Mouse (Mus musculus): ENCODE results near the gene Lrrc3b.

Lrrc3b gene

GRCm38 (mm10) chr14:15330155-15330554 is 108.6 kb downstream of the Lrrc3b start:
- DNase-seq (ENCODE audit: low spot score), result no peak

GRCm38 (mm10) chr14:15325872-15326271 is 112.9 kb downstream of the Lrrc3b start:
- no peak for DNase-seq (ENCODE audit: low spot score)

DNA sequence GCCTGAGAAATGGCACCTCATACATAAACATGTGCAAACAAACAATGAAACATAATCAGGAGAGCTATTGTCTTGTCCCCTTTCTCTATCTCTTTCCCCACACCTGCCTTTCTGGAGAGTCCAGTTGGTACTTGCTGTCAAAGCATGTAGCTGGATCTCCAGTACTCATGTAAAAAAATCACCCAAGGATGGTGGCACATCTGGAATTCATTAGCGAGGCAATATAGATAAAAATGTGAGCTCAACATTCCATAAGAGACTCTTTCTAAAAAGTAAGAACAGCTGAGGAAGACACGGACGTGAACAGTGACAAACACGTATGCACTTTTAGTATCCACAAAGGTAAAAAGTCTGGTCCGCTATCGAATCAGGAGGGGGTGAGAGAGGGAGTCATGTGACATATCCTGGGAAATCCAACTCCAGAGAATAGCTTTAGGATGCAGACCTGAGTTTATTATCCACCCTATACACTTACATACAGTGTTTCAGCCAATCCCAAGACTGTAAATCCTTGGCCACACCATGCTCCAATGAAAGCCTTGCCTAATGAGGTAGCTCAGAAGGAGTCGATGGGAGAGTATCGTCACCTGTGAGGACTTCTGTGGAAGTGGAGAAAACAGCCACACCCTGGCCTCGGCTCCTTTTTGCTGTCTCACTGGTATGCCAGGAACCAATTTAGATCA is 116.2 kb downstream of the Lrrc3b start:
- DNase-seq (ENCODE audit: low spot score), result no peak

- no peak for DNase-seq (ENCODE audit: low spot score)
These were observed 119.3 kb downstream of the Lrrc3b start for GRCm38 (mm10) chr14:15319399-15319915.

DNA sequence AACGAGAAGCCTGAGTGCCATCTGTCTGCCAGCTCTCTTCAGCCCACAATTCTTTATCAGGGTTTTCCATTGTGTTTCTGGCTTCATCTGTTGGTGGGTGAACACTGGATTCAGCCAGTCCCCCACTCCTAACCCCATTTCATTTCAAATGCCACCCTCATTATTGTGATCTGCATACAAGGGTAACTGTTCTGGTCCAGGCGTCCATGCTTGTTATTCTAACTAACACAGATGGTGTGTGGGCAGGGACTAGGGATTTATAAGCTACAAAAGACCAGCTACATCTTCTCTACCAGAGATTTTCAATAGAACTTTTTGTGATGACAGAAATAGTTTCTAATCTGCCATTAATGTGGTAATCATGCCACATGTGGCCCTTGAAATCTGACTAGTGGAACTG is 130.2 kb downstream of the Lrrc3b start:
- DNase-seq (ENCODE audit: low spot score), result no peak

Measured in MN1 (cell line).